Mouse (Mus musculus) forebrain, embryonic 15.5 days (tissue): Measurements from ENCODE around the gene Wbp2. TPM values are rescaled to one million over a fixed set of nuclear protein-coding genes. Genes with fewer than 3 reads are reported as not detected.

ENCODE experiments used
- ATAC-seq: fragments of 200-750 bp; cut with Nextera tagmentation; replicated peaks from 2 replicates; pipeline ENCODE4 v1.8.0; 2017; ENCODE audit warnings: mild to moderate bottlenecking, moderate TSS enrichment, moderate library complexity
- H3K27ac ChIP-seq: fragments of 300-500 bp; sonication (generic); replicated peaks from 2 replicates; pipeline ENCODE4 v1.5.1; 2015; ENCODE audit warnings: mild to moderate bottlenecking, inconsistent platforms
- H3K27me3 ChIP-seq: fragments of 300-500 bp; sonication (generic); 2 replicates; pipeline ENCODE4 v1.6.1; 2015; ENCODE audit warnings: inconsistent platforms
- H3K36me3 ChIP-seq: fragments of 300-500 bp; sonication (generic); 2 replicates; pipeline ENCODE4 v1.6.1; 2015; ENCODE audit warnings: mild to moderate bottlenecking, inconsistent platforms
- H3K4me1 ChIP-seq: fragments of 300-500 bp; sonication (generic); 2 replicates; pipeline ENCODE4 v1.6.1; 2015; ENCODE audit warnings: inconsistent platforms
- H3K4me2 ChIP-seq: fragments of 300-500 bp; sonication (generic); replicated peaks from 2 replicates; pipeline ENCODE4 v1.6.1; 2015; ENCODE audit warnings: mild to moderate bottlenecking, inconsistent platforms
- H3K4me3 ChIP-seq: fragments of 300-500 bp; sonication (generic); 2 replicates; pipeline ENCODE4 v1.5.1; 2015; ENCODE audit warnings: mild to moderate bottlenecking, inconsistent platforms
- H3K9ac ChIP-seq: fragments of 300-500 bp; sonication (generic); replicated peaks from 2 replicates; pipeline ENCODE4 v1.6.1; 2015; ENCODE audit warnings: mild to moderate bottlenecking, inconsistent platforms
- H3K9me3 ChIP-seq: fragments of 300-500 bp; sonication (generic); 2 replicates; pipeline ENCODE4 v1.6.1; 2016; ENCODE audit warnings: inconsistent platforms
- WGBS: fragments of 180-500 bp; shearing (Covaris S2); methylation state at CpG from one replicate; pipeline ENCODE4 v1.1.7; 2015; ENCODE audit warnings: mixed read lengths; 5-methylcytosine and 5-hydroxymethylcytosine counted together
- polyA plus RNA-seq: library from polyadenylated mRNA; unstranded; fragments of >200 nt; fragmentation: Nextera tagmentation; extraction: Ambion mirVana; gene quantifications from 2 replicates; pipeline ENCODE4 v1.2.1, GENCODE M21; 2015

The Wbp2 gene
- 138 and 144 TPM in 2 replicates for polyA plus RNA-seq

- peak within 1 kb of the TSS; percentile 86 for H3K27ac ChIP-seq
- peaks cover 22% of the 10 kb centered on the region for H3K36me3 ChIP-seq
- peak; percentile 97 for ATAC-seq
- peaks cover 15% of the 10 kb centered on the region for H3K4me1 ChIP-seq
- H3K27me3 ChIP-seq: no peaks in the 10 kb centered on the region
- H3K9ac ChIP-seq: peak within 1 kb of the TSS; percentile 47
- H3K4me2 ChIP-seq: peak within 1 kb of the TSS; percentile 54
- no peaks in the 10 kb centered on the region for H3K9me3 ChIP-seq
- H3K4me3 ChIP-seq: peak within 1 kb of the TSS; percentile 49
- 5% methylated on average over 40 of the region's 43 CpGs for WGBS
Measured at GRCm38 (mm10) chr11:116086258-116087193, at the start of gene Wbp2. Gene Wbp2, minus strand, starts transcription at chr11:116086995.

- Histone ChIP-seq H3K36me3 (peaks cover 10% of the 10 kb centered on the region), H3K4me3 (no peak overlapping the region), H3K4me2 (no peak overlapping the region), H3K9ac (no peak overlapping the region), H3K4me1 (peaks cover 33% of the 10 kb centered on the region), H3K27me3 (no peaks in the 10 kb centered on the region), H3K9me3 (no peaks in the 10 kb centered on the region), H3K27ac (no peak overlapping the region)
- no peak for ATAC-seq
- WGBS: 88% methylated on average over 10 of the region's 10 CpGs
Measured at GRCm38 (mm10) chr11:116134171-116134570, 47.4 kb upstream of the Wbp2 start.

GRCm38 (mm10) chr11:116133497-116133896, 46.7 kb upstream of the Wbp2 start:
- Histone ChIP-seq H3K9me3 (no peaks in the 10 kb centered on the region), H3K27me3 (no peaks in the 10 kb centered on the region), H3K4me1 (peaks cover 30% of the 10 kb centered on the region), H3K9ac (no peak overlapping the region), H3K4me3 (no peak overlapping the region), H3K4me2 (no peak overlapping the region), H3K27ac (no peak overlapping the region), H3K36me3 (peaks cover 10% of the 10 kb centered on the region)
- ATAC-seq: no peak
- WGBS: 83% methylated on average over 5 of the region's 5 CpGs

- Histone ChIP-seq H3K27ac (no peak overlapping the region), H3K9ac (no peak overlapping the region), H3K36me3 (peaks cover 10% of the 10 kb centered on the region), H3K4me3 (no peak overlapping the region), H3K27me3 (no peaks in the 10 kb centered on the region), H3K4me2 (no peak overlapping the region), H3K9me3 (no peaks in the 10 kb centered on the region), H3K4me1 (peaks cover 24% of the 10 kb centered on the region)
- WGBS: 87% methylated on average over 16 of the region's 16 CpGs
- no peak for ATAC-seq
Measured at GRCm38 (mm10) chr11:116132366-116133333, 45.9 kb upstream of the Wbp2 start.

GRCm38 (mm10) chr11:116131349-116132170, 44.8 kb upstream of the Wbp2 start:
- Histone ChIP-seq H3K4me1 (peaks cover 18% of the 10 kb centered on the region), H3K27ac (peak overlapping the region; percentile 89; the same call in 1 of the 2 replicates), H3K36me3 (peaks cover 10% of the 10 kb centered on the region), H3K27me3 (no peaks in the 10 kb centered on the region), H3K4me2 (peak overlapping the region; percentile 89), H3K9ac (no peak overlapping the region), H3K4me3 (peak overlapping the region; percentile 65), H3K9me3 (no peaks in the 10 kb centered on the region)
- WGBS: 85% methylated on average over 15 of the region's 15 CpGs
- no peak for ATAC-seq

GRCm38 (mm10) chr11:116130488-116131205, 43.9 kb upstream of the Wbp2 start, which contains the start of gene Trim65:
Gene Trim65, minus strand, starts transcription at chr11:116131128.
- WGBS: under 1% methylated on average over 69 of the region's 69 CpGs
- Histone ChIP-seq H3K4me3 (peak within 1 kb of the TSS; percentile 65), H3K4me1 (peaks cover 18% of the 10 kb centered on the region), H3K27ac (peak within 1 kb of the TSS; percentile 89), H3K9ac (peak within 1 kb of the TSS; percentile 78), H3K4me2 (peak within 1 kb of the TSS; percentile 89), H3K27me3 (no peaks in the 10 kb centered on the region), H3K36me3 (peaks cover 10% of the 10 kb centered on the region), H3K9me3 (no peaks in the 10 kb centered on the region)
- peak; percentile 92 for ATAC-seq

GRCm38 (mm10) chr11:116129993-116130487, 43.2 kb upstream of the Wbp2 start:
- 37% methylated on average over 8 of the region's 8 CpGs for WGBS
- Histone ChIP-seq H3K4me2 (peak overlapping the region; percentile 89), H3K36me3 (peaks cover 10% of the 10 kb centered on the region)

GRCm38 (mm10) chr11:116129091-116129790, 42.4 kb upstream of the Wbp2 start:
- Histone ChIP-seq H3K4me1 (peaks cover 18% of the 10 kb centered on the region), H3K9me3 (no peaks in the 10 kb centered on the region), H3K4me3 (no peak overlapping the region), H3K4me2 (no peak overlapping the region), H3K9ac (no peak overlapping the region), H3K27ac (no peak overlapping the region), H3K36me3 (0 out of 2 replicates have a peak, but pooled peaks cover 2% of the 10 kb centered on the region), H3K27me3 (no peaks in the 10 kb centered on the region)
- no peak for ATAC-seq
- 81% methylated on average over 9 of the region's 9 CpGs for WGBS

More at GRCm38 (mm10) chr11:116129993-116130487, 43.2 kb upstream of the Wbp2 start:
- H3K27me3 ChIP-seq: no peaks in the 10 kb centered on the region
- H3K9ac ChIP-seq: peak overlapping the region; percentile 78
- H3K4me3 ChIP-seq: peak overlapping the region; percentile 65
- H3K4me1 ChIP-seq: peaks cover 18% of the 10 kb centered on the region
- no peaks in the 10 kb centered on the region for H3K9me3 ChIP-seq
- peak; percentile 21 for ATAC-seq
- H3K27ac ChIP-seq: peak overlapping the region; percentile 89

- Histone ChIP-seq H3K9ac (no peak overlapping the region), H3K27me3 (no peaks in the 10 kb centered on the region), H3K4me3 (no peak overlapping the region), H3K9me3 (no peaks in the 10 kb centered on the region), H3K27ac (no peak overlapping the region), H3K4me1 (peaks cover 18% of the 10 kb centered on the region), H3K4me2 (no peak overlapping the region), H3K36me3 (0 out of 2 replicates have a peak, but pooled peaks cover 2% of the 10 kb centered on the region)
- 71% methylated on average over 9 of the region's 9 CpGs for WGBS
- no peak for ATAC-seq
Measured at GRCm38 (mm10) chr11:116127986-116128385, 41.2 kb upstream of the Wbp2 start.
